Mouse (Mus musculus) hindbrain, embryonic 14.5 days (tissue): ENCODE data around the gene Rpl14. TPM values are rescaled to one million over a fixed set of nuclear protein-coding genes. Genes with fewer than 3 reads are reported as not detected.

Experiments used
- ATAC-seq: fragments of 200-750 bp; cut with Nextera tagmentation; 2 replicates; pipeline ENCODE4 v1.8.0; 2017; ENCODE audit warnings: moderate number of reproducible peaks, mild to moderate bottlenecking, moderate TSS enrichment, moderate library complexity; ENCODE audit not compliant: low FRiP score
- DNase-seq: peaks from one replicate; pipeline ENCODE4 v3.0.0-alpha.2; 2015; ENCODE audit warnings: low spot score
- H3K27ac ChIP-seq: fragments of 300-500 bp; sonication (generic); 2 replicates; pipeline ENCODE4 v1.5.1; 2014; ENCODE audit warnings: mild to moderate bottlenecking, moderate library complexity
- H3K27me3 ChIP-seq: fragments of 300-500 bp; sonication (generic); 2 replicates; pipeline ENCODE4 v1.6.1; 2014; ENCODE audit warnings: mild to moderate bottlenecking, low read length, mixed read lengths; ENCODE audit not compliant: control insufficient read depth, insufficient read depth
- H3K36me3 ChIP-seq: fragments of 300-500 bp; sonication (generic); replicated peaks from 2 replicates; pipeline ENCODE4 v1.6.1; 2014; ENCODE audit not compliant: control insufficient read depth, insufficient read depth
- H3K4me1 ChIP-seq: fragments of 300-500 bp; sonication (generic); replicated peaks from 2 replicates; pipeline ENCODE4 v1.6.1; 2014; ENCODE audit warnings: antibody characterized with exemption, low read length, mixed read lengths; ENCODE audit not compliant: control insufficient read depth, insufficient read depth
- H3K4me2 ChIP-seq: fragments of 300-500 bp; sonication (generic); replicated peaks from 2 replicates; pipeline ENCODE4 v1.6.1; 2014; ENCODE audit warnings: mild to moderate bottlenecking, moderate library complexity
- H3K4me3 ChIP-seq: fragments of 300-500 bp; sonication (generic); replicated peaks from 2 replicates; pipeline ENCODE4 v1.5.1; 2014; ENCODE audit warnings: mild to moderate bottlenecking, low read length
- H3K9ac ChIP-seq: fragments of 300-500 bp; sonication (generic); 2 replicates; pipeline ENCODE4 v1.6.1; 2014
- H3K9me3 ChIP-seq: fragments of 300-500 bp; sonication (generic); 2 replicates; pipeline ENCODE4 v1.6.1; 2016; ENCODE audit warnings: low read length; ENCODE audit not compliant: control insufficient read depth
- WGBS: fragments of 180-500 bp; shearing (Covaris S2); extraction: QIAGEN DNeasy Blood & Tissue Kit; methylation state at CpG from one replicate; pipeline ENCODE4 v1.1.7; 2014; 5-methylcytosine and 5-hydroxymethylcytosine counted together
- polyA plus RNA-seq: library from polyadenylated mRNA; unstranded; fragments of >200 nt; fragmentation: Nextera tagmentation; extraction: Ambion mirVana; gene quantifications from 2 replicates; pipeline ENCODE4 v1.2.1, GENCODE M21; 2014

The Rpl14 gene
- polyA plus RNA-seq, 1 experiment from 2014 or later: 522 TPM

GRCm38 (mm10) chr9:120619347-120619708 is 48.1 kb downstream of the Rpl14 start:
- no peaks in the 10 kb centered on the region for H3K36me3 ChIP-seq
- H3K4me2 ChIP-seq: peak overlapping the region; percentile 46
- H3K4me1 ChIP-seq: peaks cover 16% of the 10 kb centered on the region
- ATAC-seq (no peak; the same call in 1 of the 2 replicates), DNase-seq (no peak)
- H3K4me3 ChIP-seq: peak overlapping the region; percentile 6; the same call in 1 of the 2 replicates
- no peaks in the 10 kb centered on the region for H3K27me3 ChIP-seq
- peak overlapping the region; percentile 81 for H3K27ac ChIP-seq
- peak overlapping the region; percentile 44; the same call in 1 of the 2 replicates for H3K9ac ChIP-seq
- 4% methylated on average over 10 of the region's 10 CpGs for WGBS
- peaks cover 21% of the 10 kb centered on the region for H3K9me3 ChIP-seq

DNA sequence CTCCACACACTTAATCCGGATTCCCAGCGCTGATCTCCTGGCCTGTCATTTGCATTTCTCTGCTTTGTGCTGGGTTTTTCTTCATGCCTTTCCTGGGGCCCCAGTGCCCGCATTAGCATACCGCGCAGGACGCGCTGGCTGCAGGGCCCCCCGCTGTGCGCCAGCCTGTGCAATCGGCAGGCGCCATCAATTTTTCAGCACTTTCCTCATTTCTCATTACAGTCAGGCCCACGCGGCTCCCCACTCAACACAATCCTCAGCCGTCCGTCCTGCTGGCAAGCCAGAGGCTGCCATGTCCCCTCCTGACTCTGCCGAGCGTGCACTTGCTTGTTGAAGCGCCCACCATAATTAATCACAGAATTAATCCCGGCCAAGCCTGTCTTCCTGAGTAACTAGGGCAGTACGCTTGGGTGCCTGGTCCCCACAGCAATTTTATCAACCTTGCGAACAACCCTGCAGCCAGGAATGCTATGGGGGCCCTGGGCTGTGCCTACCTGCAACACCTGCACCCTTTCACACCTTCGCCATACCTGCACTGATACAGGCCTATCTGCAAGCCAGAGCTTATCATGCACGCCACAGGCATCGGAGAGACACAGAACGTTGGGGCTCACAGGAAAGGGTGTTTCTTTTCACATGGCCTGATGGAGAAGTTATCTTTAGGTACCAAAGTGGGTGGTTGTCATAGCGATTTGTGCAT is 48.6 kb downstream of the Rpl14 start:
- Histone ChIP-seq H3K27me3 (no peaks in the 10 kb centered on the region), H3K27ac (peak overlapping the region; percentile 81), H3K9me3 (peaks cover 26% of the 10 kb centered on the region), H3K36me3 (no peaks in the 10 kb centered on the region), H3K9ac (peak overlapping the region; percentile 44; the same call in 1 of the 2 replicates), H3K4me1 (peaks cover 16% of the 10 kb centered on the region), H3K4me2 (peak overlapping the region; percentile 46), H3K4me3 (peak overlapping the region; percentile 6; the same call in 1 of the 2 replicates)
- DNase-seq (peak; percentile 79), ATAC-seq (peak; percentile 90)
- 7% methylated on average over 26 of the region's 26 CpGs for WGBS

DNA sequence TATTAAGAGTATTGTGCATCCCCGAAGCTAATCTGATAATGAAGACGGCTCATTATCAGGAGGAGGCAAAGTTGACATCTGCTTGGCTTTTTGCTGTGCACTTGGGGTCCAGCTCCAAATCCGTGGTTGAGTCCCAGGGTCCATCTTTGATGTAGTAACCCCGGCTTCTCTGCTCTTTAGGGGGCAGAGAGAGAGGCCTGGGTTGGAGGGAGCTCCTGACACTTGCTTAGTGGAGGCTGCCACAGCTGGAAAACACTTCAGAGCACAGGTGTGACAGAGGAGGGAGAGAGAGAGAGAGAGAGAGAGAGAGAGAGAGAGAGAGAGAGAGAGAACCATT is 49.1 kb downstream of the Rpl14 start:
- 8% methylated on average over 4 of the region's 4 CpGs for WGBS
- Histone ChIP-seq H3K9ac (no peak overlapping the region), H3K36me3 (no peaks in the 10 kb centered on the region), H3K9me3 (peaks cover 31% of the 10 kb centered on the region), H3K4me3 (no peak overlapping the region), H3K4me1 (peaks cover 16% of the 10 kb centered on the region), H3K27ac (peak overlapping the region; percentile 81), H3K27me3 (no peaks in the 10 kb centered on the region), H3K4me2 (no peak overlapping the region)
- DNase-seq: no peak
- ATAC-seq: no peak

Other genes starting within 250 kb of the Rpl14 start
- gene Eif1b, start 79.2 kb upstream of the Rpl14 start, polyA plus RNA-seq: 323 TPM in 2 replicates
- 4.3 and 4.4 TPM in 2 replicates for gene Entpd3, start 31.6 kb upstream of the Rpl14 start, polyA plus RNA-seq